Mouse (Mus musculus) left cerebral cortex, postnatal 10 days (tissue): Measurements from ENCODE around the gene Utp14b. TPM values are rescaled to one million over a fixed set of nuclear protein-coding genes. Genes with fewer than 3 reads are reported as not detected.

Source experiments
- DNase-seq, 2 experiments: peaks; one replicate each; pipeline ENCODE4 v3.0.0; 2021 to 2022; ENCODE audit warnings: low spot score in 2 of 2, mixed read lengths in 1 of 2; ENCODE audit errors: extremely low spot score in 1 of 2
- intact Hi-C: fragments of 180-260 bp; cut with DNase I; formaldehyde crosslinking; loops from one replicate; pipeline ENCODE4 v1.15.1; 2025
- total RNA-seq, 2 experiments: library from RNA; stranded (reverse); gene quantifications; 2 replicates each; pipeline ENCODE4 v1.2.3; 2021

Gene Utp14b
- 10 to 100 TPM; 11.4 to 13.0 TPM for total RNA-seq

DNA sequence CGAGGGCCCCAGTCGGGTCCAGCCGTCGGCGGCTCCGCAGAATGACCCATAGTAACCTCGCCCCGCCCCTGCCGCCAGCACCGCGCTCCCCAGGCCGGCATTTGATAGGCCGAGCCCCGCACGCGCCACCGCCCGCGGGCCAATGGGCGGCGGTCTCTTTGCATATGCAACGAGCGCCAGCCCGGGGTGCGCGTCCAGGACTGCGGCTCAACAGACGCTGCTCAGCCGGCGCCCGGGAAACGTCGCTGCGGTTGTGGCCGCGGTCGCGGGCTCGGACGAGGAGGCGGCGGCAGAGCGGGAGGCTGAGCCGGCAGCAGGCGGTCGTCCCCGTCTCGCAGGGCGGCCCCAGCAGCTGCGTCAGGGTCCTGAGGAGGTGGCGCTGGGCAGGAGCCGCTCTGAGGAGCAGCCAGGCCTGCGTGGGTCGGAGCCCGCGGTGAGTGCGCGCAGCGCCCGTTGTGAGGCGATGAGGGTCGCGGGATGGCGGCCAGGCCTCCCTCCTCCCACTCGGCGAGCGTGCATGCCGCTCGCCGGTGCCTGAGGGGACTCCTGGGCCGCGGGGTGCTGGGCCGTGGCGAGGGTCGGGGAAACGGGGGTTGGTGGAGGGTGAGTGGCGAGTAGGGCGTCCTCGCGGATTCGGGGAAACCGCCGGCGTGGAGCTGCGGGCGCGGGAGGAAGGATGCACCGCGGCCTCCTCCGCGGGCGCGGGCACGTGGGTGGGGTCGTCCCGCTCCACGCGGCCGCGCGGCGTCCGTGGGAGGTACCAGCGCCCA lies at the start of gene Utp14b, which contains the start of gene Acsl3:
Utp14b (plus strand) TSS at position 368 of the 770 bp plus-strand sequence.
Acsl3 (plus strand) TSS at position 155 of the 770 bp plus-strand sequence.
- peak; percentile 95 to 99 for DNase-seq
- intact Hi-C loops: loop anchor here (5.0 kb wide), 2 partner anchors 66 to 121 kb away; no protein-coding TSS in a partner anchor

DNA sequence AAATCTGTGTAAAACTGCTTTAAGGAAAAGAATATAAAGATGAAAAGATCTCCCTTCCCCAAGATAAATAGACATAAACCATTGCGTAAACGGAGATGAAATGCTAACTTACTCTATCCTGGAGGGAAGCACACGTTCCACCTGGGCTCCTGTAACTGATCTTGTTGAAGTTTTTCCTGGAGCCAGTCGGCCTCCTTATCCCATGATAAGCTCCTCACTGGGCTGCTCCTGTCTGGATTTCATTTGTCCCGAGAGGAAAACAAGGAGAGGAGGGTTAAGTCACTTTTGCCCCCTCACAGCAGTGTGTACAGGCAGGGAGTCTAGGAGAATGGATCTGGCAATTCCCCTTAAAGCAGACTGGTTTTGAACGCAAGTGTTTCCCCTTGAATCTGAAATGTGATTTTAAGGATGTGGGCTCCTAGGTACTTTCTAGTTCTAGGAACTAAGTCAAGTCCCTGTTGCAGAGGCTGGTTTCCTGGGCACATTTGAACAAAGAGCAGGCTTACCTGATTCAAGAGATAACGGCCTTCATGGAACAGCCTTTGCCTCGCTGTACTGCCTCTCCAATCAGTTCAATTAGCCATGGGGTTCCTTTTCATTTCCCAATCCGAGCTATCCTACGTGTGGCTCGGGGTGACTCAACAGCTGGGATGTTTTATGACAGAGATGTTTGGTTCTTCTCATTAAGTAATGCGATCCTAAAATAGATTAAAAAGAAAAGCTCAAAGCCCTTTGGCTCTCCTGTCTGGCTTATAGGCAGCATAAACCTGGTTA lies 48.5 kb upstream of the Utp14b start:
- intact Hi-C loops: no loop called here
- no peak for DNase-seq

DNA sequence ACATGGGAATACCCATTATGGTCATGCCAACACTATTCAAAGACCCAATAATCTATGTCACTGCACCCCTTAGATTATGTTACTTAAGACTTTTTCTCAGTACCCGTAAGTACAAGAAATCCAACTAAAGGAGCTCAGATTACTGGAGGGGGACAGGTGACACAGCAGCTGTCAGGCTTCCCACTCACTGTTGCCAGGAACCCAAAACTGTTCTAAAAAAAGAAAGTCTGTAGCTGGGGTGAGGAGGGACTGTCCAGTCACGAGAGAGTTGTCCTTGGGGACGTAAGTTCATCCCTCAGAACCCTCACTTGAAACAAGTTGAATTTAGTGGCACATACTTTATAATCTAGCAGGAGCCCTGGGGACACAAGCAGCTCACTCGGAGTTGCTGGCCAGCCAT lies 46.8 kb upstream of the Utp14b start:
- intact Hi-C loops: no loop called here
- DNase-seq: no peak

DNA sequence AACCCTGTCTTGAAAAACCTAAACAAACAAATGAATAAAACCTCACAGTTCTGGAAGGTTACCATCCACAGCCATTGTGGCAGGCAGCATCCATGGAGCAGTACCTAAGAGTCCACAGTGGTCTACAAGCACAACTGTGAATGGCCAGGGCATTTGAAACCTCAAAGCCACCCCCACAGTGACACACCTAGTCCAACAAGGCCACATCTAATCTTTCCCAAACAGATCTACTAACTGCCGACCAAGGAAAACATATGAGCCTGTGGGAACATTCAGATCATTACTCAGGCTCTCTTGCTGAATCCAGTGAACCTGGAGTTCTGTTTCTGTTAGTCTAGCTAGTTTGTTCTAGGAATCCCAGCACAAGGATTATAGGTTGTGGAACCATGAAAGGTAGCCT lies 44.9 kb upstream of the Utp14b start:
- intact Hi-C loops: no loop called here
- no peak for DNase-seq

DNA sequence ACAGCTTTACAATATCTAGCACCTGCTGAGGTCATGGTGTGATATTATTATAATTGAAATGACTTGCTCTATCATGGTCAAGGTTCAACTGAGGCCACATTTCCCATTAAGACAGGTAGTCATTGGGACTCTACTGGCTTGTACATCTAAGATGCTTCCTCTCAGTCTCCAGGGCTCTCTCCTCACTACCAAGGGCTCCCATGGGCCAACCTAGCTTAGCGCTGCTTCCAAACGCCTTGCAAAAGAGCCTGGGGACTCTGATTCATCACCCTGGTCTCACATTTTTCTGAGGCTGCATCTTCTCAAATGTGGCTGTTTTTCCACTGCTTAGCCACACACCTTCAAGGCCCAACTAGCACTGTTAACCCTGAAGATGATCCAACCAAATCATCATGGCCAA lies 33.5 kb upstream of the Utp14b start:
- no peak for DNase-seq
- intact Hi-C loops: no loop called here

DNA sequence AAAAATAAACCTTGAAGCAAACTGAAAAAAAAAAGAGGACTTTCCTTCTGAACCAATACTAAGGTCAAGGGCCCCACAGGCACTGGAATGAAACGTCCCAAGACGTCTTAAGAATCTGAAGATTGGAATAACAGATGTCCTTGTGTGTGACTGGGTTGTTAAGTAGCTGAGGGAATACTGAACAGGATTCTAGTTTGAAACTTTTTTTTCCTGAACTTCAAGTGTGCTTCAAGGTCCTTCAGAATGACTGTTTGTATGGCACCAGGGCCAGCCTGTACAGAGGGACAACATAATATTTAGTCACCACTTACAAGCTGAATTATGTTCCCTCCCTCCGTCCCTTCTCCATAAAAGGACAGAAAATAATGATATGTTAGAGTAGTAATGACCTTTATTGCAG lies 23.4 kb upstream of the Utp14b start:
- no peak for DNase-seq
- intact Hi-C loops: no loop called here

DNA sequence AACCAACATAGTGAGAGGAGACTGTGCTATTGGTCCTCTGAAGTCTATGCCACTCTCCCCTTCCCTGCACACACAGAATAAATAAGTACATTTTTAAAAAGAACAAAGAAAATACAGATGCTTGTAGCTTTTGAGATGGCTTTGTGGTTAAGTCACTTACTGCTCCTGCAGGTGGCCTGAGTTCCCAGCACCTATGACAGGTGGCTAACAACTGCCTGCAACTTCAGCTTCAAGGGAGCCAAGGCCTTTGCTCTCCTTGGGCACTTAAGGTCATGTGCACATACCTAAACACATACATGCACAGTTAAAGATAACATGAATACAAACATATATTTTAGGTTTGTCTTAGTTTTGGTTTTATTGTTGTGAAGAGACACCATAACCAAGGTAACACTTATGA lies 17.0 kb upstream of the Utp14b start:
- no peak for DNase-seq
- intact Hi-C loops: no loop called here

DNA sequence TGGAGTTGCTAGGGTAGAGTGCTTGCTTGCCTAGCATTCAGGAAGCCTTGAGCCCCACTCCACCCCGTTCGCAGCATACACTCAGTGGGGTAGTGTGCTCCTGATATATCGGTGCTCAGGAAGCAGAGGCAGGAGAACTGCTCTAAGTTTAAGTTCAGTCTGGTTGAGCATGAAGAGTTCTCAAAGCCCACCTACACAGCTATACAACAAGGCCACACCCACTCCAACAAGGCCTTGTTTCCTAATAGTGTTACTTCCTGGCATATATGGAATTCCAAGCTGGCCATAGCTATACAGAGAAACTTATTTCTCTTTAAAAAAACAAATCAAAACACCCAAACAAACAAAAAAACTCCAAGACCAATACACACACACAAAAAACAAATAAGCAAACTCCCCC lies 16.0 kb upstream of the Utp14b start:
- no peak for DNase-seq
- intact Hi-C loops: no loop called here

DNA sequence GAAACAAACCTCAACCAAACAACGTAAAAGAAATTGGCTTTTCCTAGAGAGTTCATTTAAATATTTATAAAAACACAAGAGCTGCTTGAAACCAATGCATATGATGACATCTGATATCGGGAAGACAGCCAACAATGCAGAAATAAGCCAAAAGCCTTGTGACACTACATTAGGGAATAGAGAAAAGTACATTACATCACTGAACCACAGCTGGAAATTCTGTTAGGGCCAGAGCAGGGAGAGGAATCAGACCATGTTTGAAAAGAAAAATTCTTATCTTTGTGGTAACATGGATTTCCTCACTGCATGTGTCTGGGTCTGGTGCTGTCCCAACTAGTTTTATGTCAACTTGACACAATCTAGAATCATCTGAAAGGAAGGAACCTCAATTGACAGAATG lies 15.6 kb upstream of the Utp14b start:
- intact Hi-C loops: no loop called here
- no peak for DNase-seq

DNA sequence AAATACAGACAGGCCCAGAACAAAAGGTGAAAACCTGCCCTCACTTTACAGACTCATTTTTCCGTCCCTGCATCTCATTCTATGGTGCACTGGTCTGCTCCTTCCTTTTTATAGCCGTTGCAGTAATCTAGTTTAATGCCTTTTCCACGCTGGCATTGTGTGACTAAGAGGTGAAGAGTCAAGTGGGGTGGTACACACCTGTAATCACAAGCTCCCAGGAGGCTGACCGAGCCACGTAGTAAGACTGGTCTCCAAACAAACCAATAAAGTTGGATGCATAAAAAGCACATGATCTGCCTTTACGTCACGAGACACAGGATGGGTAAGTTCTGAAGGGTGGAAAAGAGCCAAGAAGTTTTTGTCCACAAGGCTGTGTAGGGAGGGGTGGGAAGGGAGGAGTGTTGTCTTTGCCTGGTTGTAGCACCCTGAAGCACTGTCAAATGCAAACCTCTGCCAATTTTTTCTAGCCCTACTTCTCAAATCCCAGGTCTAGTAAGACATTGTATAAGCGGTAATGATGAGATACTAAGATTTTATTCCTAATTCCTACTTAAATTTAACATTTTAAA lies 10.4 kb upstream of the Utp14b start:
- intact Hi-C loops: no loop called here
- DNase-seq: no peak

DNA sequence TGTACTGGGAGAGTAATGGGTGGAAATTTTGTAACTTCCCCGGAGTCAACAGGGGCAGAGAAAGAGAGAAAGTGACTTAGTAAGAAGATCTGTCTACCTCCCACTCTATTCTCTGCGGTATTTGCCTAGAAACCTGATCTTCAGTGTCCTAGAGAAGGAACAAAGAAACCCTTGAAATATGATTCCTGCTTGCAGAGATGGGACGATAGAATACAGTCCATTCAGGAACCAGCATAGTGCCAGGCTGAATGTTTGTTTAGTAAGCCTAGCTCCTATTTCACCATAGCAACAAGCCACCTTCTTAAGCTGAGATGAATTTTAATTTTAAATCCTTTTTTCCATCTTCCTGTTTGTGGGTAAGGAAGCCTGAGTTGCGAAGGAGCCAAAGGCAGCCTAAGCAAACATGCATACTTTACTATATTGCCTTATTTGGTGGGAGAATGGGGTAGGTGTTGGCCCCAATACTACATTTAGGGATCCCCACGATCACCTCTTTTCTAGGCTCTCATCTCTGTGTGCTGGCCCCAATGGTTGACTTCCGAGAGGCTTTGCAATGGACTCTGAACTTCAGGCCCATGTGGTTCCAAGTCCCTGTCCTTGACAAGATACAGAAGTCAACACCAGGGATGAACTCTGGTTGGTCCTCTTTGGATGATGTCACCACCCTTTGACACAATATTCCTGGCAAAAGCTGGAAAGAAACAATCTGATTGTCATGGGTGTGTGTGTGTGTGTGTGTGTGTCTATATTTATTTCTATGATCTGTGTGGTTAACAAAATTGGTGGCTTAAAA lies 8.4 kb upstream of the Utp14b start:
- intact Hi-C loops: no loop called here
- no peak for DNase-seq

DNA sequence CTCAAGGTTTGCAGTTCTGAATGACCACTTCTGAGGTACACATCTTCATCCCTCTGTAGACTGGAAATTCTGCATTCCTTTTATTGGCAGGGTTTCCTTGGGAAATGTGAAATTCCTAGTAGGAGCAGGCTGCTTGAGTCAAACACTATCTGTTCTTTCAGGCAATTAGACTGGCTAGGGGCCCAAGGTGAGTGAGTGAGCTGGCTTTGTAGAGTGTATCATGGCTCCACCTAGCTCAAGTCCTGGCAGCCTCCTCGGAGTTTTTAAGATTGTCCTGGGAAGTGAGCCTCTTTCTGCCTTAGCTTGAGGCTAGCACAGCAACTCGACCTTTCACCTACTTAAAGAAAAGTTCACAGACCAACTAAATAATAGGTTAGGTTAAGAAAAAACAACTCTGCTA lies 1.4 kb upstream of the Utp14b start:
- intact Hi-C loops: loop anchor here (5.0 kb wide), 2 partner anchors 64 to 119 kb away; no protein-coding TSS in a partner anchor
- no peak for DNase-seq

DNA sequence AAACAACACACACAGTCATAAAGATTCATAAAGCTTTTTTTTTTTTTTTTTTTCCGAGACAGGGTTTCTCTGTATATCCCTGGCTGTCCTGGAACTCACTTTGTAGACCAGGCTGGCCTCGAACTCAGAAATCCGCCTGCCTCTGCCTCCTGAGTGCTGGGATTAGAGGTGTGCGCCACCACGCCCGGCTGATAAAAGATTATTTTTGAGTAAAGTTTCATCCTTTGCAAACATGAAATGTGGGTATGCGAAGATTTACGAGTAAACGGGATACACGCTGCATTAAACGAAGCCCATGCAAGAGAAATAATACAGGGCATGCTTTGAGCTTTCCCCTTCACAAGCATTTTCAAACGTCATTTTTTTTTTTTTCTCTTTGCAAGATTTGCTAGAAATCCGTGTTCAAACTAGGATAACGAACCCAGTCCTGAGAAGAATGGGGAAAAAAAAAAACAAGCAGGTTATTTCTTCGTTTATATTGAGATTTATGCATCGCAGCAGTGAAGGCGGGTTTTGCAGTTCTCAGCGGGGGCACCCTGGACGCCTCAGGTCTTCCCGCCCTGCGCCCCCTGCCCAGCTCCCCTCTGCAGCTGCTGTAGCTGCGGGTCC lies 713 bp upstream of the Utp14b start:
- intact Hi-C loops: loop anchor here (5.0 kb wide), 2 partner anchors 65 to 120 kb away; no protein-coding TSS in a partner anchor
- DNase-seq: no peak

DNA sequence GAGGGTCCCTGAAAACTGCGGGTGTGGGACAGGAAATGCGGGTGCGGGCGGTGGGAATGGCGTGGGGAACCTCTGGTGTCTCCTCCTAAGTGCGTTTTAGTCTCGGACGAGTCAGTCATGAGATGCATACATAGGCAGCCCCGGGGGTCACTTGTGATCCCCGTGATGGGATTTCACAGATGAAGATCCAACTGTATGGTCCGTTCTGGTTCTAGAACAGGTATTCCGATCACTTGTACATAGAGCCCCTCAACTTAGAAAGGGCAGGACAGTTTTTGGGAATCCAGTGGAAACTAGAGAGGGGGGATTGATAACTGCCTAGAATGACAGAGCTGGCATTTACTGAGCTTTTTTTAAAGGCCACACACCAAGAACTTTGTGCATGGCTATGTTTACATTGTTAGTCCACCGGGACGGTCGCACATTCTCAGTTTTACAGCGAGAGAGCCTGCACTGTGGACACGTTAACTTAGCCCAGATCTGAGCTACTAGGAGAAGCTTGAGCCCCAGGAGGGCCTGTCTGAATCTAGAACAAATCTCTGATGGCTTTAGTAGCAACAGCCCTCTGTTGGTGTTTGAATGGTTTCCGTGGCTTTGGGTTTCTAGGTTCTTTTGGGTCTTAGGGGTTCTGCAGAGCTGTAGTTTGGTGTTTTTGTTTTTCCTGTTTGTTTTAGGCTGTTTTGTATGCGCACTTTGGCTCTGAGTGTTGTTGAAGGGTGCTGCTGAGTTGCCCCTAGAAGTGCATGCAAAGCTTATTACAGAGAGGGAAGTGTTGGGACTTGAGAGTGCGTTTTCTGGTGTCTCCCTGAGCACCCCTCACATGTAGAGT lies 817 bp downstream of the Utp14b start:
- intact Hi-C loops: loop anchor here (5.0 kb wide), 2 partner anchors 66 to 121 kb away; no protein-coding TSS in a partner anchor
- DNase-seq: no peak

DNA sequence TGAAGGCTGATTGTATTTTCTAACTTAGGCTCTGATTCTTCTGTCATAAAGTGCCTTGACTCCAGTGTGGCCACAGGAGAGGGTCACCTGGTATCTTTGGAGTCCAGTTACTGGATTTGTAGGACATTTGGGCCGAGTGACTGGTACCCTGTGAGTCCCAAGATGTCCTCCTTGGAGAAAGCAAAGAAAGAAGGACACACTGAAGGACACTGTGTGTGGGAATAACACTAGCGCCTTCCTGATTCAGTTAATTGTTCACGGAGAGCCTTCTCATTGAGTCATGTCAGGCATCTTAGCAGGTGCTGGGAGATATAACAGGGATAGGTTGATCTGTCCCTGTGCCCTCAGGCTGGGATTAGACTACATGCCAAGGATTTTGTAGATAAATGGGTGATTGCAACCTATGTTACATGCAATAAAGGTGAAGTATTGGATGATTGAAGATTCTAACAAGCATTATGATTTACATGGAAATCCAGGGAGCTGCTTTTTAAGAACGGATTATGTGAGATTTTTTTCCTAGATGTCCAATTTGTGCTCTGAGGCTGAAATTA lies 1.5 kb downstream of the Utp14b start:
- DNase-seq: no peak
- intact Hi-C loops: loop anchor here (5.0 kb wide), 2 partner anchors 67 to 122 kb away; no protein-coding TSS in a partner anchor

DNA sequence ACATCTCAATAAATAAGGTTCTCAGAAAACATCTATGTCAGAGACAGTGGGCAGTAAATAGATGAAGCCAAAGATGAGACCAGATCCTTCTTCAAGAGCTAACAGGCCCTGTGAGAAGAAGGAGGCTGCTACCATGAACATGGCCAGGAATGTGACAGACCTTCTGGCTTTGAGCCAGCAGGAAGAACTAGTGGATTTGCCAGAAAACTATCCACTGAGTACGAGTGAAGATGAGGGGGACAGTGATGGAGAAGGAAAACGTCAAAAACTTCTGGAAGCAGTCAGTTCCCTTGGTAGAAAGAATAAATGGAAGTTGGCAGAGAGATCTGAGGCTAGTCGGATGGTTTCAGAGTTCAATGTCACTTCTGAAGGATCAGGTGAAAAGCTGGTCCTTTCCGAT lies 6.5 kb downstream of the Utp14b start:
- intact Hi-C loops: no loop called here
- DNase-seq: no peak

DNA sequence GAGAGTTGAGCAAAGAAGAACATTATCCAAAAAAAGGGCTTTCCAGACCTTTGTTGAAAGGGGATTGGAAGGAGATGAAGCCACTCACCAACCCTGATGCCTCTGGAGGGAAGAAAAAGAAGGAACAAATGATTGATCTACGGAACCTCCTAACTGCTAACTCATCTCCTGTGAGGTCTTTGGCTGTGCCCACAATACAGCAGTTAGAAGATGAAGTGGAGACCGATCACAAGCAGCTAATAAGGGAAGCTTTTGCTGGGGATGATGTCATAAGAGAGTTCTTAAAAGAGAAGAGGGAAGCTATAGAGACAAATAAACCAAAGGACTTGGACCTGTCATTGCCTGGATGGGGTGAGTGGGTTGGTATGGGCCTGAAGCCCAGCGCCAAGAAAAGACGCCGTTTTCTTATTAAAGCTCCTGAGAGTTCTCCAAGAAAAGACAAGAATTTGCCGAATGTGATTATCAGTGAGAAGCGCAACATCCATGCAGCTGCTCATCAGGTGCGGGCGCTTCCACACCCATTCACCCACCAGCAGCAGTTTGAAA lies 8.2 kb downstream of the Utp14b start:
- intact Hi-C loops: no loop called here
- no peak for DNase-seq
